Mouse (Mus musculus) granulocyte monocyte progenitor cell, adult 5-6 weeks (primary cell): Measurements from ENCODE around the gene Ppp1r21. TPM values are rescaled to one million over a fixed set of nuclear protein-coding genes. Genes with fewer than 3 reads are reported as not detected.

Experiments used
- ATAC-seq: replicated peaks from 2 replicates; pipeline ENCODE4 v1.8.0; 2016; ENCODE audit warnings: mild to moderate bottlenecking, moderate TSS enrichment, inconsistent platforms; ENCODE audit not compliant: poor library complexity, severe bottlenecking
- total RNA-seq, 2 experiments: library from RNA; stranded (forward) in 1 of 2; stranded (reverse) in 1 of 2; fragments of 200-712, 200-1000 nt in 1 of 2; fragments of >200 nt in 1 of 2; fragmentation: Nextera tagmentation in 1 of 2; gene quantifications; 2 replicates each; pipeline ENCODE4 v1.2.3; 2014 to 2017

Ppp1r21 gene
- total RNA-seq, 2 experiments from 2014 or later, result 56.3 to 58.0 TPM

- no peak for ATAC-seq
Measured at GRCm38 (mm10) chr17:88563611-88564010, 33.7 kb downstream of the Ppp1r21 start.

DNA sequence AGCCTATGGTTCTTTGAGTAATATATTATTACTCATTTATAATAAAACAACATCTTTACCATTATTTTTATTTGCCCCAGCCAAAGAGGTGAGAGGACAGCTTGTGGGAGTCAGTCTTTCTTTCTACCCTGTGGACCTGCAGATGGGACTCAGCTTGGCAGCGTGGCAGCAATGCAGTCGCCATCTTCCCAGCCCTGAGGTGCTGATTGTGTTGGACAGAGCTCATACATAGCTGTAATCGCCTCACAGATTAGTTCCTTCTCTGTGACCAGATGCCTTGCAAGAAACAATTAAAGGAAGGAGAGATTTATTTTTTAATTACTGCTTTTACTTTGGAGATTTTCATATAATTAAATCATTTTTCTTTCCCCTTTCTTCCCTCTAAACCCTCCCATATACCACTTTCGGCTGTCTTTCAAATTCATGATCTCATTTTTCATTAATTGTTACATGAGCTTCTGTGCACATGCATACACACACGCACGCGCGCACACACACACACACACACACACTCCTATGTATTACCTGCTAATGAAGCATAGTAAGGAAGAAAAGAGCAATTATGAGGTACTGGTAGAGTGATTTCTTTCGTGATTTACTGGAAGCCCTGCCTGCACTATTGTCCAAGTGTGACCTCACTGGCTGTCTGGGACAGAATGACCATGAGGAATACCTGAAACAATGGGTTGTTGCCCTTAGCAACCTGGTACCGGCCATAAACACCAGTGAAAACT is 40.1 kb downstream of the Ppp1r21 start:
- ATAC-seq, result no peak

GRCm38 (mm10) chr17:88570784-88571183 is 40.9 kb downstream of the Ppp1r21 start:
- ATAC-seq, result no peak

DNA sequence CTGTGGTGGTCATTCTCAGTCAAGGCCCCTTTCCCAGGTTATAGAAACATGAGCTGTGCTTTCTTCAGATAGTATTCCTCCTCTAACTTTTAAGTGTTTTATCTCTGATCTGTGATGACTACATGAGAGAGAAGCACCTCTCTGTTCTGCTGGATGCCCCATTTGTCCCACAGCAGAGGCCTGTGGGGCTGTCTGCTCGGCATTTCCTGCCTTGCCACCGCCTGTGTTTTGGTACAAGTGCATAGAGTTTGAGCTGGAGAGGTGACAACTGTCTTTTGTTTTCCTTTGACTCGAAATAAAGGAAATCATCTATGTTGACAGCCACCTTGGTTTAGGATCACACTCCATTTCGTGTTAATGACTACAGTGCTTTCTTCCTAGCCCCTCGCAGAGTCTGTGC is 44.9 kb downstream of the Ppp1r21 start:
- no peak for ATAC-seq

DNA sequence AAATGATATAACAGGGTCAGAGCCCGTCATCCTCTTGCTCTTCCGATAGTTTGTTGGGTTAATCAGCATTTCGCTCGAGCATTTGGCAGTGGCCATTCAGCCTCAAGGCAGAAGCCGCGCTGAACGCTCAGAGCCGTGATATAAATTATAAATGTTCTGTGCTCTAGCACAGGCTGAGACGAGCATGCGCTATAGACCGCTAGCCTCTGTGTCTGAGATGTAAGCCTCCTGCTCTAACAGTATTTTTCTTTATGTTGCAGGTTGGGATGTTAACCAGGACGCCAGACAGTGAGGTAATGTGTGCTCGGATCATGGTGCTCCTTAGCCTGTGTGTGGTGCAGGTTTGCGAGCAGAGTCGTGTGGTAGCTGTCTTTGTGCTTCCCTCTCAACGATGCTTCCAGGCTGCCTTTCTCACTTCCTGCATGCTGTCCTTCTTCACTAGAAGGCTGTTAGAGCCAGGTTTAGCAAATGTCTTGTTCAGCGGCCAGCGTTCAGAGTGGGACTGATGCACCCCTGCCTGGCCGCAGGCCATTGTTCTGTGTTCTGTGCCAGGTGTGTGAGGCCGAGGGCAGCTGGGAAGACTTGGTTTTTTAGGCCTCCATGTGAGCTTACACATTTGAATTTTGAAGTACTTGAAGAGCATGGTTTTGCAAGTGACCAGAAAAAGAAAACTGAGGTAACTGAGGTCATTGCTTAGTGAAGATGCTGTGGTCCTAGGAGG is 48.8 kb downstream of the Ppp1r21 start:
- ATAC-seq, result no peak

DNA sequence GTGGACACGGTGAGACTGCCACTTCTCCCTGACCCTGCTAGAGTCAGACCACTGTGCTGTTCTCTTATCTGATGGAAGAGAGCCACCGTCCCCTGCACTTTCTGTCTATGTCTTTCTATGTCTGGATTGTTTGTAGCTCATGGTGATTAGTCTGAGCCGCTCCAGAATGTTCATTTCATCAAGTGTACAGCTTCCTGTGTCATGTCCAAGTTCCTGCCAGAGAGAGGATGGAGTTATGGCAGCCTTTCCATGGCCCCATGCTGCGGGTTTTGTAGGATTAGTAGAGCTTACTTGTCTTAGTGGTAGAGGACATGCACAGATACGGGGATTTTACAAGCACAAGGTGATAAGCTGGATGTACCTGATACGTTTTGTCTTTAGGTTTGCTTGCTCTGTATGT is 50.6 kb downstream of the Ppp1r21 start:
- ATAC-seq, result no peak

- ATAC-seq, result no peak; the same call in 1 of the 2 replicates
Measured at GRCm38 (mm10) chr17:88581511-88582021, 51.6 kb downstream of the Ppp1r21 start.

DNA sequence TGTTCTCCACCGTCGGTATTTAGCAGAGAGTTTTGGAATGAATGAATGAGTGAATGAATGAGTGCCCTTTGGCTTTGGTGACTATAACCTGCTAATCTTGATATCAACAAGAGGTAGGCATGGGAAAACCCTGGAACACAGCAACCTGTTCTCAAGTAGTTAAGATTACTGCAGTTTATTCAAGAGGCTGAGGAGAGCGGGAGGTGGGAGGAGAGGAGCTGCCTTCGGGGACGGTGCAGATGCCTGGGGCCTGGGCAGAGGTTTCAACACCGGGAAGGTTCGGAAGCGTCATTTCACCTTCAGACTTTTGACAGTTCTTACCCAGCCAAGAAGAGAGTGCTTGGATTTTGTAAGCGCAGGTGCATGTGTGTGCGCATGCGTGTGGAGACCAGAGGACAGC is 53.1 kb downstream of the Ppp1r21 start:
- no peak for ATAC-seq

DNA sequence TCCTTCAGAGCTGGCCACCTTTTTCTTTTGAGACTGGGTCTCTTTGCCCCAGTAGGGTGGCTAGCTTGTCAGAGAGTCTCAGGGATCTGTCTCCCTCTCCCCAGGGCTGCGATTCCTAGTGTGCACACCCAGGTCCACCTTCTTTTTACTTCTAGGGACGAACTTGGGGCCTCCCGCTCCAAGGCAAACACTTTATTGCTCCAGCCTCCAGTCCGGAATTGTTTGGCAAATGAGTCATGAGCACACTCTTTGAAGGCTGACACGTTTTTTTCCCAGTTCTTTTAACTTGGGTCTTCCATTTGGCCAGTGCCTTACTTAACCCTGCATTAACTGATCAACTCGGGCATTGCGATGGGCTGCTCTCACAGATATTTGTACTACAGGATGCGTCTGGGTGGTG is 53.5 kb downstream of the Ppp1r21 start:
- ATAC-seq, result no peak

GRCm38 (mm10) chr17:88587371-88587770 is 57.5 kb downstream of the Ppp1r21 start:
- ATAC-seq, result no peak

DNA sequence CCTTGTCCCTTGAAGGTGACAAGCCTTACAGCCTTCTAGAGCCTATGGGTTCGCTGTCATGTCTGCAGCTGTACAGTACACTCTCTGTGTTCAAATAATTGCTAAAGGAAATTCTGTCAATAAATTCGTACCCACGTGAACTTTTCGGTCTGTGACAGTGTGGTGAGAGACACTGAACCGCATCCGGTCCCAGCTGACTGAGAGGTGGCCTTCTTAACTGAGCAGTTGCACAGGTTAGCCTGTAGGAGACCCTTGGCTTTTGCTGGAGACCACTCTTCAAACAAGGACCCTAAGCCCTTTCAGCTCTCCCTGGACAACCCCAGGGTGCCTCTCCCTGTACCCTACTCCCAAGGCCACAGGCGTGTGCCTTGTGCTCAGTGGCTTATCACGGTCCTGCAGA is 58.3 kb downstream of the Ppp1r21 start:
- ATAC-seq, result no peak

DNA sequence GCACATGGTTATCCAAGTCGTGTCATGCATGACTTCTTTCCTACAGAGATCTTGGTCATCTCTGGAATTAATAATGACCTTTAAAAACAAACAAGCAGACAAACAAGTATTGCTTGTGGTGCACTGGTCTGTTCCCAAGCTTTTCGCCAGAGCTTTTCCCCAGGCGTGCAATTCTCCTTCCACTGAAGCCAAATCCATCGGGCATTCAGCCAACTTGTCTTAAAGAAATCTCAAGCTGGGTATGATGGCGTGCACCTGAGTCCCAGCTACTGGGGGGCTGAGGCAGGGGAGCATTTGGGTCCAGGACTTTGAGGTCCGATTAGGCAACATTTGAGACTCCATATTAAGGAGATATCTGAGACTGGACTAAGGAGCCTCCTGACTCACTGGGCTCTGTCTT is 60.3 kb downstream of the Ppp1r21 start:
- ATAC-seq, result no peak

GRCm38 (mm10) chr17:88595071-88595470 is 65.2 kb downstream of the Ppp1r21 start:
- no peak for ATAC-seq

GRCm38 (mm10) chr17:88596068-88596467 is 66.2 kb downstream of the Ppp1r21 start:
- peak; percentile 30 for ATAC-seq

DNA sequence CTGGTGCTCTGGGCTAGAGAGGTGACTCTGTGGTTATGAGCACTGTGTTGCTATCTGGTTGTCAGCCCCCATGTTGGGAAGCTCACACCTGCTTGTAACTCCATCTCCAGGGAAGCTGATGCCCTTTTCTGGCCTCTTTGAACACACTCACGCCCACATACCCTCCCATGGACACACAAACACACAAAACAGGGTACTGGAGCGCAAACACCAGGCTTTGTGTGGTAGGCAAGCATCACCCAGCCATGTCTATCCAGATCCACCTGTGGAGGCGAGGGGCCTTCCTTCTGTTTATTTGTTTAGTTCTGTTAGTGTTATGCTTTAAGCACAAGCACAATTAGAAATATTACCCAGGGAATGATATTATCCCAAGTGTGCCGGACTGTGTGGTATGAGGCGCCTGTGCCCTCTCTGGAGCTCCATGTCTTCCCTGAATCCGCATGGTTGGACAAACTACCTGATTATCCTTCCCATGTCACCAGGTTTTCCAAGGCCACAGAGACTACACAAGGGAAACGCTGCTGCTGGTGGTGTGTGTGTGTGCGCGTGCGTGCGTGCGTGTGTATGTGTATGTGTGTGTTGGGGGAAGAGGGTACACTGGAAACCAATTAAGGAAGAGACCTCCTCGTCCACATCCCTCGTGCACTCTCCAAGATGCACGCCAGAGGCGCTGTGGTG is 66.8 kb downstream of the Ppp1r21 start:
- ATAC-seq, result peak; percentile 92

DNA sequence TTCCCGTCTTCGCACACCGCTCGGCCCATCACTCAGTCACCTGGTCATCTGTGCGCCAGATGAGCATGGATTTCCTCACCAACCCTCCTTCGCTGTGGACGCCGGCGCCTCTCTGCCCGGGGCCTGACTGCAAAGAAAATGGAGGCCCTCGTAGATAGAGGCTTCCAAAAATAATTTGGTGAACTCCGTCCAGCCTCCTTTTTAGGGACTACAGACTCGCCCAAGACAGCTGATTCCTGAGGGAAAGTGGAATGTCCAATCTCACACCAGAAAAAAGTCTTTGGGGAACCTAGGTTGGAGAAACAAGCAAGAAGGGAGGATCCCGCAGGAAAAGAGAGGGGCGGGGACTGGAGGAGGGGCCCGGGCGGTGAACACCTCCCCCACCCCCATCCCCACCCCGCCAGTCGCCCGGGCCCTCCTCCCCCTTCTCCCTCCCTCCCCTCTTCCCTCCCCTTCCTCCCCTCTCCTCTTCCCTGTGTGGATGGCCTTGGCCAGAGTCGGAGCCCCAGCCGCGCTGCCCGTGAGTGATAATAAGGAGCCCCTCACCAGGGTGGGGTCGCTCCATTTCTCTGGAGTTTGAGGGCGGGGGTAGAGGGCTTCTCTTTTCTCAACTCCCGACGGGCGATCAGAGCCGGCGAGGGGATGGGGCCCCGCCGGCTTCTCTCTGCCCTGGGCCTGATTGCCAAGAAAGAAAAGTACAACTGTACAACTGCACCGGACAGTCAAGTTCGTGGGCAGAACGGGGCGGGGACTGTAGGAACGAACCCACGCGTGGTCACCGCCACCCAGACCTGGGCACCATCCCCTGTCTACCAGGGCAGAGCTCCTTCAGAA is 67.5 kb downstream of the Ppp1r21 start, which contains the start of gene Ston1:
TSS of gene Ston1 (plus strand) at position 463 of the 834 bp plus-strand sequence.
- peak; percentile 7 for ATAC-seq

GRCm38 (mm10) chr17:88598056-88598420 is 68.1 kb downstream of the Ppp1r21 start:
- ATAC-seq, result no peak

DNA sequence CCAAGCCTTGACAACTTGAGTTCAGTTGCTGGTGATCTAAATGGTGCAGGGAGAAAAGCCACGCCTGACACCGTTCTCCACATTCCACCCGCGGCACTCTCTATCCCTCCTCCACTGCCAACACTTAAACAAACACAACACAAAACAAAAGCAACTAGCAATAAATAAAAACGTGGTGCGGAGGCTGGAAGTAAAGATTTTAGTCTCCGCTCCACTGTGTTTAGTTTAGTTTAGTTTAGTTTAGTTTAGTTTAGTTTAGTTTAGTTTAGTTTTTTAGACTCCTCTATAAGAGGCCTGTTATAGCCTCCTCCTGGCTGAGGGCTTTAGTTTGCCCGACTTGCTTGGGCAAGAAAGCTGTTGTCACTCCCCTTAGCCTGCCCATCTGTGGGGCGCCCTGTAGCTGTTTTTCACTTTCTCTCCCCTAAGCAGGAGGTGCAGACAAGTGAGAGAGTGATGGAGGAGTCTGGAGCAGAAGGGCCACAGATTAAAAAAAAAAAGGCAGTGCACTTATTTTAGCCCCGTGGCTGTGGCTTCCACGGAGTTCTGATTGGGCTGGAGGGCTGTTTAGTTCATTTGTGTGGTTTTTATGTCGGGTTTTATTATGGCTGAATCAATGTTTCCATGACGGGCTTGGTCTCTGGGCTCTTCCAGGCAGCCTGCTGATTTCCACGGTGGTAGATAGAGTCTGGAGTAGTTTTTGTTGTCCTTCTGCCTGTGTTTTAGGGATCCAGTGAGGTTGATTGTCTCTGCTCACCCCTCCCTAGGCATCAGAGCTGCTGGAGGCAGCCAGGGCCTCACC is 68.9 kb downstream of the Ppp1r21 start:
- no peak for ATAC-seq

GRCm38 (mm10) chr17:88600492-88601026 is 70.6 kb downstream of the Ppp1r21 start:
- no peak for ATAC-seq
